Mouse (Mus musculus) liver, embryonic 18 days (tissue): Measurements from ENCODE around the gene Spred3. TPM values are rescaled to one million over a fixed set of nuclear protein-coding genes. Genes with fewer than 3 reads are reported as not detected.

Experiments
- polyA plus RNA-seq: library from polyadenylated mRNA; depleted of rRNA; stranded (reverse); fragments of >200 nt; gene quantifications from 2 replicates; pipeline ENCODE4 v1.2.3, GENCODE M21; 2012; rRNA removed

Gene Spred3
- polyA plus RNA-seq: 0.40 and 0.65 TPM in 2 replicates

DNA sequence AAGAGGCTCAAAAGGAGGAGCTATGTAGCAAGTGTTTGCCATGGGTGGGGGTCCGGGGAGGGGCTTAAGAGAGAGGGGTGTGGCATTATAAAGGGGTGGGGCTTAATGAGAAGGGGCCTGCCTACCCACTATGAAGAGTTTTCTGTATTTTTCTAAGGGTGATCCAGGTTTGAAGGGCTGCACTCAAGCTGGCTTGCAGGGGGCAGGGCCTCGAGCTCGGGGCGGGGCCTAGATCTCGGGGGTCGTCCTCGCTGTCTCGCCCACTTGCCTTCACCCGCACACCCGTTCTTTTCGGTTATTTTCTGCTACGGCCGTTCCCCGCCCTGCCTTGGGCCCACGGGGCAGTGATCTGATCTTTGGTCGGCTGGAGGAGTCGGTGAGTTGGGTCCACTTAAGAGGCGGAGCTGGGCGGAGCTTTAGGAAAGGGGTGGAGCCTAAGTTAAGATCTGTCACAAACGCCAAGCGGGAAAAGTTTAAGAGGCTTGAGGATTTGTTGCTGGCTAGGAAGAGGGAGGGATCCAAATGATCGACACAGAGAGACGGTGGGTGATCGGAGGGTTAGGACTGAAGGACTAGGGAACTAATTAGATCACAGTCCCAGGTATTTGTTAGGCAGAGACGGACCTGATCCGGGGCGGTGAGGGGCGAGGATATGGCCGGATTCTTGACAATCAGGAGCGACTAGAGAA is at the start of gene Spred3, which contains the start of gene Ggn:
Gene Spred3, minus strand, starts transcription at position 346 of the 689 bp plus-strand sequence.
Gene Ggn, plus strand, starts transcription at position 145 of the 689 bp plus-strand sequence.

DNA sequence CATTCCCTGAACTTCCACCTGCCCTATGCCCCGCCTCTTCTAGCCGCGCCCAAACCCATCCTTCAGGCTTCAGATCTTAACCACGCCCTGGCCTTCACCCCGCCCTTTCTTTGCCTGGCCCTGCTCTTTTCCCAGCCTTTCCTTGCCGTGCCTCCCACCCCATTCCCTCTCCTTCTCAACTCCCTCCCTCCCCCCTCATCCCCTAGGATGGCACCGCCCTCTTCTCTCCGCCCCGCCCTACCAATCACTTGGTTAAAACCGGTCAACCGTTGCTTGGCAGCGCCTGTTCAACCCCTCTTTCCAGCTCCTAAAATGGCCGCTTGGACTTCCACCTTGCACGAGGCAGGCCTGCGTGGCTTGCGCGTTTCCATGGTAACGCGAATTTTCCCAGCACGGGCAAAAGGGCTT is 43.5 kb upstream of the Spred3 start, which contains the start of gene Catsperg1:
Gene Catsperg1, minus strand, starts transcription at position 361 of the 408 bp plus-strand sequence.

DNA sequence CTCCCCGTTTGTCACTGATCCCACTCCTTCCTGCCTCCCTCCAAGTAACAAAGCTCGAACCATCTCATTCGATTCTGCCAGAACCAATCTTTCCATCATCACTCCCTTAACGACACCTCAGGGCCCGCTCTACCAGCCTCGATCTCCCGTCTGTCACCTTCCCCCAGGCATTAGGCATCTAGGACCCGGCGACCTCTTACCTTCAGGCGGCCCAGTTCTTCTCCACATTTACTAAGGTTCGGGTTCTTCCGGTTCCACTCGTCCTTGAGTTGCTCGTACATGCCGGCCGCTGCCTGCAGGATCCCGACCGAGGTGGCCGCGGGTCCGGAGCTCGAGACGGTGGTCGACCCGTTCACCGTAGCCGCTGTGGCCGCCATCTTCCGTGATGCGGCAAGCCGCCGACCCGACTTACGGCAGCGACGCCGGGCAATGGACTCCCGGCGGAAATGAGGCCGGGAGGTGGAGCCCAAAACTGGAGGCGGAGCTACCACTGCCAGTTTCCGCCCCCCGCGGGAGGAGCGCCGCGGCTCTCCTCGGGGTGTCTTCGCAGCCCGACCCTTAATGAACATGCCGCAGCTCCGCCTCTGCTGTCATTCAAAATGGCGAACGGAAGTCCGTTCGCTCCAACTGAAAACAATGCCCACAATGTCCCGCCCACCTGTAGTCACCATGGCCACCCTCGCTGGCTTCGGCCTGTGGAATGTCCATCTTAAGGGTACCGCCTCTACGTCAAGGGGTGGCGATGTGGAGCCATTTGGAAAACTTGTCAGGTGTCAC is 10.1 kb upstream of the Spred3 start, which contains the start of gene Psmd8:
Gene Psmd8, minus strand, starts transcription at position 625 of the 777 bp plus-strand sequence.

DNA sequence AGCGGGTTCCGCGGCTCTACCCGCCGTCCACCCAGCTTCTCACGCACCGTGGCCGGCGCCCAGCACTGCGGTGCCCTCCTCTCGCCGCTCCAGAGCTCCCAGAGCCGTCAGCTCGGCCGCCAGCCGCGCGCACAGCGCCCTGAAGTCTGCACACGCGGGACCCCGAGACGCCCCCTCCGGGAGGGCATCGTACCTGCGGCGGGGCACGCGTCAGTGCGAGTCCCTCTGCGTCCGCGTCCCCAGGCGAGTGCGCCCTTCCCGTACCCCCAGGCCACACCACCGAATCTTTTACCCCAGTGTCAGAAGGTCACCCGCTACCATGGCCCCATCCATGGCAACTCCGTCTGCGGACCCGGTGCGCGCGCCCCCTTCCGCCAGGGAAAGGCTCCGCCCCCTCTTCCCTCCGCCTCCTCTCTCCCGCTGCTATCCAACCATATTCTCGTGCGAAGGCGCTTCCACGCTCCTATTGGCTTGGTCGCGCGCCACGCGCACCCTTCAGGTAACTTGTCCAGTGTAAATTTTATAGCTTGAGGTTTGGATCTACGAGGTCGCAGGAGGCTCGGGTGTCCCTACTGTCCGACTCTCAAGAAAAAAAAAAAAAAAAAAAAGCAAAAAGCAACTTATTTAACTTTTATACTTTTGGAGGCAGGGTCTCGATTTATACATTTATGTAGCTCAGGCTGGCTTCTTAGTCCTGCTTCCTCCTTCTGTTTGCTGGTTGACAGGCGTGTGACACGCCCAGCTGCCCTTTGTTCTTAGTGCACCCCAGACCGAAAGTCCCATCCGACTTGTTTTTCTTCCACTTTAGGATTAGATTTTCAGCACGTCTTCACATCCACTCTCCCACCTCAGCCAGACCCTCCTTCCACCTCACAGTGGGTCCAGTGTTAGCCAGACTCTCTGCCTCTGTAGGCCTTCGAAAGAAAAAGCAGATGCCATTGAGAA is 14.1 kb downstream of the Spred3 start, which contains the start of gene Fam98c:
Gene Fam98c, minus strand, starts transcription at position 397 of the 945 bp plus-strand sequence.

DNA sequence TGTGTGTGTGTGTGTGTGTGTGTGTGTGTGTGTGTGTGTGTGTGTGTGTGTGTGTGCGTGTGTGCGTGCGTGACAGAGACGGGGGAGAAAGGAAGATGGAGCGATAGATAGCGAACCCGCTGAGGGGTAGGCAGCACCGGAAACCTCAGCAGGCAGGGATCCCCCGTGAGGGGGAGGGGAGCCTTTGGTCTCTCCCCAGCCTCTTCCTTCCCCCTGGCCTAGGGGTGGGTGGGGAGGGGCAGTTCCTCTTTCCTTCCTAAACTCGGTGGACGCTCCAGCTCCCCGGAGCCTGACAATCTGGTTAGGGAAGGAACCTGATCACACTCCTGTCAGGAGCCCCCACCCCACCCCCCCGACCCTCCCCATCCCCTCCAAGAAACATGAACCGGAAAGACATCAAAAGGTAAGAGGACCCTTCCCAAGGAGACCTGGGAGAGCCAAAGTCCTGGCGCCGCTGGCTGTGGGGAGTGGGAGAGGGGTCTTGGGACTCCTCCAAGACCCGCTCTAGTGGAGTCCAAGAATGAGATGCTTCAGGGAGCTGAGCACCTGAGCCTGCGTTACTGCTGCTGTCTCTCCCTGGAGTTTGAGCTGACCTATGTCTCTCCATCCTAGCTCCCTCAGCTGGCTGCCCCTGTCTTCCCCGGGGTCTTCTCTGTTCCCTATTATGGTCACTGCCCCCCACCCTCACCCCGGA is 35.4 kb downstream of the Spred3 start, which contains the start of gene Rasgrp4:
Gene Rasgrp4, plus strand, starts transcription at position 159 of the 694 bp plus-strand sequence.

DNA sequence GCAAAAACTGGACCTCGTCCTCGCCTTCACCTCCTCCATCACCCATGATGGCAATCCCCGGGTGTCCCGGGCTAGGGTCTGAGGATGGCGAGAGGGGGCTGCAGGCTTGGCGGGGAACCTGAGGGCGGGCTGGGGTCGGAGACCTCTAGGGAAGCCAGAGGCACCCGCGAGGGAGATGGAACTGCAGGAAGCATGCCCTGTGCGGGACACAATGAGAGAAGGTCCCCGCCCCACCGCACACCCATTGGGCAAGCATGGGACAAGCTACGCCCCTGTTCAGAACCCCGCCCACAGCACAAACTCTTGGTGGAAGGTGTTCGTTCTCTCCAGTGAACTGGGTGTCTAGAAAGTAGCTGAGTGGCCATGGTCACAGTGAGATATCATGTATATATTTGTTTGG is 45.2 kb downstream of the Spred3 start, which contains the start of gene Ryr1:
Gene Ryr1, minus strand, starts transcription at position 210 of the 400 bp plus-strand sequence.

Other genes starting within 250 kb of the Spred3 start
- gene Actn4, start 208.1 kb downstream of the Spred3 start, polyA plus RNA-seq: 81.9 and 90.7 TPM in 2 replicates
- 189 and 226 TPM in 2 replicates for gene Eif3k, start 188.5 kb downstream of the Spred3 start, polyA plus RNA-seq
- 17.3 and 19.2 TPM in 2 replicates for gene Map4k1, start 188.4 kb downstream of the Spred3 start, polyA plus RNA-seq
- gene Ryr1, start 45.2 kb downstream of the Spred3 start, polyA plus RNA-seq: 0.05 TPM in 2 replicates
- 4.9 and 7.7 TPM in 2 replicates for gene Rasgrp4, start 35.6 kb downstream of the Spred3 start, polyA plus RNA-seq
- 7.4 and 7.7 TPM in 2 replicates for gene Fam98c, start 14.2 kb downstream of the Spred3 start, polyA plus RNA-seq
- gene Ggn, start 201 bp downstream of the Spred3 start, polyA plus RNA-seq: 0.04 and 0.05 TPM in 2 replicates
- 104 and 110 TPM in 2 replicates for gene Psmd8, start 10.3 kb upstream of the Spred3 start, polyA plus RNA-seq
- gene Catsperg1, start 43.6 kb upstream of the Spred3 start, polyA plus RNA-seq: 0.68 and 1.1 TPM in 2 replicates
- 2.9 and 3.0 TPM in 2 replicates for gene Kcnk6, start 62.1 kb upstream of the Spred3 start, polyA plus RNA-seq
- gene Yif1b, start 67.9 kb upstream of the Spred3 start, polyA plus RNA-seq: 33.9 and 34.6 TPM in 2 replicates
- gene 2200002D01Rik, start 78.1 kb upstream of the Spred3 start, polyA plus RNA-seq: 2.5 and 3.6 TPM in 2 replicates
- 51.2 TPM in 2 replicates for gene Spint2, start 111.5 kb upstream of the Spred3 start, polyA plus RNA-seq
- 3.3 TPM in 2 replicates for gene Ppp1r14a, start 118.9 kb upstream of the Spred3 start, polyA plus RNA-seq
- 0.31 and 0.59 TPM in 2 replicates for gene Dpf1, start 133.5 kb upstream of the Spred3 start, polyA plus RNA-seq